Mouse (Mus musculus) thymus, postnatal 14 days (tissue): ENCODE measurements around the gene Wnk2.
A peak's percentile ranks its signal among the peaks of the same experiment; 100 is the strongest.

Experiments
- DNase-seq: peaks from one replicate; pipeline ENCODE4 v3.0.0; 2021

The Wnk2 gene

DNA sequence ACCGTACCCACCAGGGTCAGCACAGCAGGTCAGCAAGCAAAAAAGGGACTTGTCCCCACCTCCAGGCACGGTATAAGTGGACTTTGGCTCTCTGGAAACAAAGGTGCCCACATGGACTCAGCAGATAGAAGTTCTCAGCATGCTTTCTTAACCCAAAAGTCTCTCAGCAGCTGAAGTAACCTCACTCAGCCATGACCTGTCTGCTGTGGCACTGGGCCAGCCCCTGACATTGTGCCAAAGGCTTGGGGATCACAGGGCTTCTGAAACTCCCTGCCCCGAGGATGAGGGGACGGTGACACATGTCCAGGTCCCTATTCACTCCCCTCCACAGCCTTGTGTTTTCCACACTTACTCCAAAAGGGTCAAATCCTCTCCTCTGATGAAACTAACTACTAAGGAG lies 14.7 kb downstream of the Wnk2 start:
- no peak for DNase-seq

- peak; percentile 49 for DNase-seq
These were observed 15.7 kb downstream of the Wnk2 start for GRCm38 (mm10) chr13:49131946-49132687.

DNA sequence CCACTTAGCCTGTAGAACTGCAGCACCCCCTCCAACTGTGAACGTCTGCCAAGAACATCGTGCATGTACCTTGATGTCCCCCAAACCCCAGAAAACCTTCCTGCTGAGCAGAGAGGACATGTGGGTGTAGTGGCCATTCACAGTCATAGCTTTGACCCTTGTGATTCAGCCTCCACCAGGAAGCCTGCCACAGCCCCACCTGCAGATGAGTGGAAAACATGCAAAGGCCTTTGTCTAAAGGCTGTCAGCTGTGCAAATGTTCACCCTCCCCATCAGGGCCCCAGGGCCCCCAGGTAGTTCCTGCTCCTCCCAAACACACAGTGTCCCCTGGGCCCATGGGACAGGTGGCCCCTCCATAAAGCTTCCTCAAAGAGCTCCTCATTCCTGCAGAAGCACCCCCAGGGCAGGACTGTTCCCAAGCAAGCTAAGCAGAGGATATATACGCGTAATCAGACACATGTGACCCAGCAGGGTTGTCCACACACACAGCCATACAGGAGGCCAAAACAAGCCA lies 16.4 kb downstream of the Wnk2 start:
- peak; percentile 17 for DNase-seq

DNA sequence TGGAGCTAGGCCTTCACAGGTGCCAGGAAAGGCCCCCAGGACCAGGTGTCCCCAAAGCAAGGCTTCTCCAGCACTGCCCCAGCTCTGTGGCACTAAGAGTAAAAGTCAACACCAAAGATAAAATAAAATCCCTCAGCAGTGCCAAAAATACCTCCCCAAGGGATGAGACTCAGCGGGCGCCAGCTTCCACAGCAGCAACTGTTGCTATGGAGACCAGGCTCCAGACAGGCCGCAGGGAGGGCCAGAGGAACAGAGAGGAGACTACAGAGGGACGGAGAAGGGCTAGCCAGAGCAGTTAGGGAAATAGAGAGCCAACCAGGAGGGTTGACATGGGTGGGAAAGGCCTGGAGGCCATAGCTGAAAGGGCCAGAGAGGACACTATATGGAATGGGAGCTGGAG lies 18.0 kb downstream of the Wnk2 start:
- no peak for DNase-seq

GRCm38 (mm10) chr13:49129154-49129553 lies 18.7 kb downstream of the Wnk2 start:
- DNase-seq, result no peak

GRCm38 (mm10) chr13:49127844-49128631 lies 19.8 kb downstream of the Wnk2 start:
- DNase-seq, result no peak

GRCm38 (mm10) chr13:49122106-49122505 lies 25.7 kb downstream of the Wnk2 start:
- DNase-seq, result no peak

DNA sequence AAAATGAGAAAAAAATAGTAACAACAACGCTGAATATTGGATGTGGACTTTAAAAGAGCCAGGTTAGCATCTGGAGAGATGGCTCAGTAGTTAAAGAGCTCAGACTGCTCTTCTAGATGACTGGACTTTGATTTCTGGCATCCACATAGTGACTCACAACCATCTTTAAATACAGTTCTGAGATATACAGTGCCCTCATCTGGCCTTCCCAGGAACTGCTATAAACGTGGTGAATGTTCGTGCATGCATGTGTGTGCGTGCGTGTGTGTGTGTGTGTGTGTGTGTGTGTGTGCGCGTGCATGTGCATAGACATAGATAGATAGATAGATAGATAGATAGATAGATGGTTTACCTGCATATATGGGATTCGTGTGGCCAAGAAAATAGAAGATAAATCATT lies 30.3 kb downstream of the Wnk2 start:
- DNase-seq, result no peak

DNA sequence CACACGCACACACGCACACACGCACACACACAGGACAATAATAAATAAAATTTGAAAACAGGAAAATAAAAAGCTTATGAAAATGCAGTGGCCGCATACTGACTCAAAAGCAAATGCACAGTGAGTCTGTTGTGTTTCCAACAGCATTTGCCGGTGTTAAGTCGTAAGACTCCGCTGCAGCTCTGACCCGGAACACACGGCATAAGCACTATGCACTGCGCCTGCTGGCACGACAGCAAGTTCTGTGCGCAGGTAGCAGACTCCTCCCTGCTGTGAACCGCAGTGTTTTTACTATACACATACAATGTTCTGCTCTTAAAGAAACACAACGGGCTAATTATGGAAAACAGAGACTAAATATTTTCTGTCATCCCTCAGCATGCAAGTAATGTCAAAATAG lies 32.9 kb downstream of the Wnk2 start:
- no peak for DNase-seq

DNA sequence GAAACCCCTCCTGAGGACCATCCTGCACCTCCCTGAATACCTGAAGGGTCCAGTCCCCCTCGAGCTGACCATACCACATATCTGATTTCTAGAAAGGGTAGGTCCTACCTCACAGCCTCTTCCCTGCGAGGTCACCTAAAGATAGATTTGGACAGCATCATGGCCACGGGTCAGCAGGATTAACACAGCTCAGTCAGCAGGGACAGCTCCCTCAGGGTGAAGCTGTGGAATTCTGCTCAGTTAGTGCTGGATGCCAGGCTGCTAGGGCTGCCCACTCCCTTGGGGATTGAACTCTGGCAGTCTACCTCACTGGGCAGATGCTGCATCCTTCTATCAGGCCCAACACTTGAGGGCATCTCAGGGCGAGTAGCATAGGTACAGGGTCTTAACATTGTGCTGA lies 33.7 kb downstream of the Wnk2 start:
- DNase-seq, result no peak

- no peak for DNase-seq
These were observed 34.5 kb downstream of the Wnk2 start for GRCm38 (mm10) chr13:49113345-49113744.

GRCm38 (mm10) chr13:49112652-49113051 lies 35.2 kb downstream of the Wnk2 start:
- no peak for DNase-seq

DNA sequence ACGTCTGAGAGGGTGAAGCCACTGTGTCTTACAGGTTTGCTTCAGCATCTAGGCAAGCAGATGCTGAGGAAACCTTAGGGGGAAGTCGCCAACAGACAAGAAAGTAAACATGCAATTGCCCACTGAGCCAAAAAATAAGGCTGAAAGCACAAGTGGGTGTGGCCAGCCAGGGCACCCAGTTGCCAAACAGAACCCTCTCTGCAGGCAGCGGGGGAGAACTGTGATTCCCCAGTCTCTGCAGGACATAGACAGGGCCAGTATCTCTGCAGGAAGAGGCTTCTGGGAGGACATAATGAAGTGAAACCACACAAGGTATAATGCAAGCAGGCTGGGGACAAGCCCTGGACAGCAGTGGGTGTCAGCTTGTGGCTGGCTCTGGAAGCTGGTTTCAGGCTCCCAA lies 38.1 kb downstream of the Wnk2 start:
- no peak for DNase-seq

DNA sequence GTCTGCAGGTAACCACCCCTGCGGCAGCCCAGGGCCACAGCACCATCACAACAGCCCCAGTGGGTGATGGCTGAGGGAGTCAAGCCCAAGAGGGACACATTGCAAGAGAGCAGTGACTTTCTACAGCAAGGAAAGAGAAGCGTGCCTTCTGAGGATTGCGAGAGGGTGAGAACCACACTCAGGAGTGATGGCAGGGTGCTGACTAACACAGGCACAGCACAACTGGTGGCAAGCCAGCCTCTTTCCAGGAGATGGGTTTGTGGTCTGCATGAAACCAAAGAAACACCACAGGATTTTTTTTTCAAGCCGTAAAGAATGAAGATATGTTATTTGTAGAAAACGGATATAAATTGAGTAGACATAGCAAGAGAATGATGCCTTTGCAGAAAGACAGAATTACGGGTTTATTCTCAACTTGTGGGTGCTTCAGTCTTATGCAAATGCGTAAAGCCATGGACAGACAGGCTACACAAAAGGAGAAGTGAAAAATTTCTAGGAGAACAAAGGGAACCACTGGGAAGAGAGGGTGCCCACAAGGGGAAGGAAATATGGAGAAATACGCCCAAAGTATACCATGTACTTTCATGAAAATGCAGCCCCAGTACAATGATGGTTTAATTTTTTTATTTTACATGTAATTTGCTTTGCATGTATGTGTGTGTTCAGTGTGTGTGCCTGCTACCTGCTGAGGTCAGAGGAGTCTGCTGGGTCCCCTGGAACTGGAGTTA lies 39.5 kb downstream of the Wnk2 start:
- DNase-seq, result no peak

- no peak for DNase-seq
These were observed 43.9 kb downstream of the Wnk2 start for GRCm38 (mm10) chr13:49103913-49104312.

- no peak for DNase-seq
These were observed 44.6 kb downstream of the Wnk2 start for GRCm38 (mm10) chr13:49103235-49103634.

- DNase-seq, result no peak
These were observed 47.4 kb downstream of the Wnk2 start for GRCm38 (mm10) chr13:49100417-49100816.

- DNase-seq, result no peak
These were observed 51.0 kb downstream of the Wnk2 start for GRCm38 (mm10) chr13:49096826-49097225.

GRCm38 (mm10) chr13:49094667-49095066 lies 53.1 kb downstream of the Wnk2 start:
- peak; percentile 61 for DNase-seq

DNA sequence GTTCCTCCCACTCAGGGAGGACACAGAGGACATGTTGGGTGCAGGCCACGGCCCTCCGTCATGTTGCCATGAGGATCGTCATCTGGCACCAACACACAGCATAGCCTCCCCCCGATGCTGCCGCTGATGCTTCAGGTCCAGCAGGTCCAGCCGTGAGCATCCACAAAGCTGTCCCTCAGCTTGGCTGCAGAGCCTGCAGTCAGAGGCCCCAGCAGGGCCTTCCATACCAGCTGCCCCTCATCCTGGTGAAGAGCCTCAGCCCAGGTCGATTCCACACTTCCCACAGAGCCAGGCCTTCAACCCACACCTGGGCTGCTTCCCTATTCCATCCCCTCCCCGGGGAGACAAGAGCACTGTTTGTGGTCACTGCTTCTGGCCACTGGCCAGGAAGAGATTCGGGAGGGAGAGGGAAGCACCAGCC lies 54.3 kb downstream of the Wnk2 start:
- DNase-seq, result no peak

DNA sequence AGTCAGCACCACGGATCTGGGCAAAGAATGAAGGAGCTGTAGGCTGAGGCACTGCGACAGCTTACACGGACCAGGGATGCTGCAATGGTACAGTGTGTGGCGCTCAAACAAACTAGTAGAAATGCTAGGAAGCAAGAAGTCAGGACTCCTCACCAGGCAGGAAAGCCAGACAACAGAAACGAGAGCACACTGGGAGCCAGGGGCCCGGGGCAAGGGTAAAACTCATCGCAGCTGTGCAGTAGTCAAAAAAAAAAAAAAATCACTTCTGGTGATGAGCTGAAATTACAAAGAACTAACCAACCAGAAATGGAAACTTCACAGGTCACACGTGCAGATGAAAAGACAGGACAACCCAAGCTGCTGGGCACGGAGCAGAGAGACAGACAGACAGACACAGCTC lies 55.2 kb downstream of the Wnk2 start:
- peak; percentile 60 for DNase-seq

GRCm38 (mm10) chr13:49090176-49090575 lies 57.6 kb downstream of the Wnk2 start:
- peak; percentile 74 for DNase-seq

GRCm38 (mm10) chr13:49088874-49089273 lies 58.9 kb downstream of the Wnk2 start:
- DNase-seq, result no peak

DNA sequence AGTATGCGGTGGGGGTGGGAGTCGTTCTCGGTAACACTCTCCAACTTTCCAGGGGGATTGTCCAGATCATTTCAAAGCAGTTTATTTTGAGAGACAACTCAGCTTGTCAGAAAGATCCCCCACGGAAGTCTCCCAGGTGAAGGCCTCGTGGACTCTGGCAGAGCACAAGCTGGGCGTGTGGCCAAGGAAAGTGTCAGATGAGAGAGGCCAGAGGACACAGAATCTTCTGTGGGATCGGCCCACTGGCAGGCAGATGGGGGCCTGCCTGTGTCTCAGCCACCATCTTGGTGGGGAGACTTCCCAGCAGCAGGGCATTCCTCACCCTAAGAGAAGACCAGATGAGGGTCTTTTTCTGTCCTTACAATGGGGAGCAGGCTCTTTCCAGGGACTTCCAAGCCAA lies 60.4 kb downstream of the Wnk2 start:
- DNase-seq, result no peak
